Mouse (Mus musculus) kidney, embryonic 14.5 days (tissue): ENCODE measurements at regions not wholly inside any gene's neighbourhood (a gene's known extent, or its start where the extent isn't known, plus 50 kb on each side); places are given as distances from the start of the nearest gene placed in this dataset.

Experiments
- ATAC-seq: fragments of 200-750 bp; cut with Nextera tagmentation; 2 replicates; pipeline ENCODE4 v1.8.0; 2017; ENCODE audit warnings: moderate number of reproducible peaks, mild to moderate bottlenecking, moderate TSS enrichment, moderate library complexity; ENCODE audit not compliant: low FRiP score, low TSS enrichment
- H3K27ac ChIP-seq: fragments of 300-500 bp; sonication (generic); 2 replicates; pipeline ENCODE4 v1.5.1; 2014; ENCODE audit warnings: low read depth, mild to moderate bottlenecking, low read length, moderate library complexity, mixed read lengths
- H3K27me3 ChIP-seq: fragments of 300-500 bp; sonication (generic); 2 replicates; pipeline ENCODE4 v1.6.1; 2014; ENCODE audit warnings: mild to moderate bottlenecking, low read length; ENCODE audit not compliant: control insufficient read depth, insufficient read depth
- H3K36me3 ChIP-seq: fragments of 300-500 bp; sonication (generic); 2 replicates; pipeline ENCODE4 v1.6.1; 2014; ENCODE audit warnings: low read length, mixed read lengths; ENCODE audit not compliant: control insufficient read depth, insufficient read depth
- H3K4me1 ChIP-seq: fragments of 300-500 bp; sonication (generic); 2 replicates; pipeline ENCODE4 v1.6.1; 2014; ENCODE audit warnings: low read length, mixed read lengths; ENCODE audit not compliant: control insufficient read depth, insufficient read depth
- H3K4me2 ChIP-seq: fragments of 300-500 bp; sonication (generic); replicated peaks from 2 replicates; pipeline ENCODE4 v1.6.1; 2014; ENCODE audit warnings: low read depth, mild to moderate bottlenecking, low read length
- H3K4me3 ChIP-seq: fragments of 300-500 bp; sonication (generic); 2 replicates; pipeline ENCODE4 v1.5.1; 2014; ENCODE audit warnings: mild to moderate bottlenecking, low read length
- H3K9ac ChIP-seq: fragments of 300-500 bp; sonication (generic); 2 replicates; pipeline ENCODE4 v1.6.1; 2014; ENCODE audit warnings: low read depth, mild to moderate bottlenecking, low read length, moderate library complexity
- H3K9me3 ChIP-seq: fragments of 300-500 bp; sonication (generic); 2 replicates; pipeline ENCODE4 v1.6.1; 2016; ENCODE audit warnings: low read length; ENCODE audit not compliant: control insufficient read depth
- WGBS: fragments of 180-500 bp; shearing (Covaris S2); extraction: QIAGEN DNeasy Blood & Tissue Kit; methylation state at CpG from one replicate; pipeline ENCODE4 v1.1.7; 2014; 5-methylcytosine and 5-hydroxymethylcytosine counted together

DNA sequence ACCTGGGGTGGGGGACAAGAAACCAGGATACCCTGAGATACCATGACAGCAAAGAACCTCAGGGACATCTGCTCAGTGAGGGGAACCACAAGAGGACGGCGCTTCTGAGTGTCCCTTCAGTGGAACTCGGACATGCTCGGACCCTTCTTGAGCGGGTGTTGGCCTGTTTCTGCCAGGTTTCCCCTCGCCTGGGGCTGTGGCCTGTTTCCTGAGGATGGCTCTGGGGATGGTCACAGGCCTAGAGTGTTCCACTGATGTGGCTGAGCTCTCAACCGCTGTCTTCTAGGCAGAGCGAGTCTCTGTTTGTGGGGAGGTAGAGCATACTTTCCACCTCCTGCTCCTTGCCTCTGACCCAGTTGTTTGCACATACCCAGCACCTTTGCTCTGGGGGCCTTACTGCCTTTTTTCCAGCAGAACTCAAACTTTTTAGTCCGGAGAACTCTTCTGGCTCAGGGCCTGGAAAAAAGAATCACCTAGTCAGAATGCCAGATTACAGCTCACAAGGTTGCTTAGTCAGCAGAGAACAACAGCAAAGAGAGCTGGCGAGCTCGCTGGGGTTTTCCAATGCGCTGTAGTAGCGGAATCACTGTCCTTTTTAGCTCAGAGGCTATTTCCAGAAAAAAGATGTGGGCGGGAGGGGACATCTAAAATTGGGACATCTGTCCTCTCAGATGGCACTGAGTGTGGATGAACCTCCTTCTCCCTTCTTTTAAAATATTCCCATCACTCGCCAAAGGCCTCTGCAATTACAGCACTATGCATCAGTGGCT, 65.3 kb downstream of the Med10 start:
- H3K36me3 ChIP-seq = no peaks in the 10 kb centered on the region
- no peak for ATAC-seq
- no peak overlapping the region for H3K4me3 ChIP-seq
- 83% methylated on average over 15 of the region's 15 CpGs for WGBS
- H3K27me3 ChIP-seq = no peaks in the 10 kb centered on the region
- no peaks in the 10 kb centered on the region for H3K4me1 ChIP-seq
- no peak overlapping the region for H3K27ac ChIP-seq
- H3K4me2 ChIP-seq = no peak overlapping the region
- H3K9ac ChIP-seq = no peak overlapping the region
- no peaks in the 10 kb centered on the region for H3K9me3 ChIP-seq

DNA sequence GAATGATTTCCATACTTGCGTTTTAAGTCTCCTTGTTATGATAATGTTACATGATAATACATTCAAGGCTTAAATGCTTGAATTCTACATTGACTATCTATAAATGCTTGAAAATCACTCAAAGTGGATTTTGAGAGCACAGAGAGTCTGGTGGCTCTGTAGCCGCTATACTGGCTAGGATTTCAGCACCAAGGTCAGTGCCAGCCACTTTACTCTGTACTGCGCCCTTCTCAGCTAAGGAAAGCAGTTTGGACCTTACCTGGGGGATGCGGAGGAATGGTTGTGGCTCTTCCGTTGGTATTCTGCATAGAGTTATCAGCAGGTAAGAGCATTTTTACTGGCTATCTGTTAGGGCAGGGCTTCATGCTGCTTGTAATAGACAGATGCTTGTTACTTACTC, 94.3 kb downstream of the Med10 start:
- no peaks in the 10 kb centered on the region for H3K4me1 ChIP-seq
- H3K9me3 ChIP-seq = no peaks in the 10 kb centered on the region
- WGBS = 21% methylated on average over 5 of the region's 5 CpGs
- no peak overlapping the region for H3K27ac ChIP-seq
- H3K4me2 ChIP-seq = no peak overlapping the region
- no peaks in the 10 kb centered on the region for H3K36me3 ChIP-seq
- no peaks in the 10 kb centered on the region for H3K27me3 ChIP-seq
- no peak overlapping the region for H3K9ac ChIP-seq
- no peak for ATAC-seq
- no peak overlapping the region for H3K4me3 ChIP-seq

DNA sequence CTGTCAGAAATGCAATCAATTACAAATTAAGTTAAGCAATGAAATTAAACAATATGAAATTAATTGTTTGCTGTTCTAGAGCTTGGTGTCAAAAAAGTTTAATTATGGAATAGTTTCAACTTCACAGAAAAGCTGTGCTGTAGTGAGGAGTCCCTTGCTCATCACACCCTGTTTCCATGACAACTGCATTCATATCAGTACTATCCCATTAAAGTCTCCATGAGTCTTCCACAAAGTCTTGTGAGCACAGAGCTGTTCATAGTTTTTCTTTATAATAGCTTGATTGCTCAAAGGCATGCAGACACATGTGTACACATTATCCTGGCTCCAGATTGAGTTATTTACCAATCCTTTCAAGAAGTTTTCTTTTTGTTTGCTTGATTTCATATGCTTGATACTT, 98.9 kb downstream of the Med10 start:
- no peak overlapping the region for H3K27ac ChIP-seq
- no peaks in the 10 kb centered on the region for H3K9me3 ChIP-seq
- H3K4me3 ChIP-seq = no peak overlapping the region
- H3K4me1 ChIP-seq = no peaks in the 10 kb centered on the region
- no peak for ATAC-seq
- no peaks in the 10 kb centered on the region for H3K27me3 ChIP-seq
- H3K4me2 ChIP-seq = no peak overlapping the region
- no peak overlapping the region for H3K9ac ChIP-seq
- H3K36me3 ChIP-seq = no peaks in the 10 kb centered on the region

DNA sequence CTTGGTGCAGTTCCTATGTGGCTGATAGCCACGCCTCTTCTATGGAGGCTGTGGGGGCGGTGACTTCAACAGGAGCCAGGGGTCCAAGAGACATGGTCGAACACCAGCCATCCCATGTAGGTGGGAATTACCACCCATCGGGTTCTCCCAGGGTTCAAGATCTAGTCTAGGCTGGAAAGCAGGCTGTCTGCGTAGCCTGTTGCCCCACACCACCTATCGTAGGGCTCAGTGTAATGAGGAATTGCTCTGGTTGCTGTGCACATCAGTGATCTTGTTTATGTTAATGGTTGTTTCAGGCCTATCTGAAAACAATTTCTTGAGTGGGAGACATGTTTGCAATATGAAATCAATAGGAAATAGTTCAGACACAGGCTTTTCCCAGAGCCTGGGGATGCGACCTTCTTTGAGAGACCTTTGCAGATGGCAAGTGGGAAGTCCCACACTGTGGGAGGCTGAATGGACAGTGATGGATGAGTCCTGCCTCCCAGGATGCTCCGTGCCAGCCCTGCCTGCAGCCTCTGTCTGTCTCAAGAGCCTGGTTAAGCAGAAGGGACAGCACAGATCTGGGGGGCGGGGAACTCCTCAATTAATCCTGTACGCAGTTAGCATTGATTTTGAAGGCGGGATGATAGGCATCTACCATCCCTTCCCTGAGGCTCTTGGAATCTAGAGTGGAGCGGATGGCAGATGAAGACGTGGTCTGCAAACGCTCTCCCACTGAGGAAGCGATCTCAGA, 104.8 kb downstream of the Med10 start:
- Histone ChIP-seq H3K27me3 (no peaks in the 10 kb centered on the region), H3K4me3 (no peak overlapping the region), H3K9ac (no peak overlapping the region), H3K36me3 (no peaks in the 10 kb centered on the region), H3K4me1 (no peaks in the 10 kb centered on the region), H3K27ac (no peak overlapping the region), H3K9me3 (no peaks in the 10 kb centered on the region), H3K4me2 (no peak overlapping the region)
- no peak for ATAC-seq
- 65% methylated on average over 15 of the region's 15 CpGs for WGBS

DNA sequence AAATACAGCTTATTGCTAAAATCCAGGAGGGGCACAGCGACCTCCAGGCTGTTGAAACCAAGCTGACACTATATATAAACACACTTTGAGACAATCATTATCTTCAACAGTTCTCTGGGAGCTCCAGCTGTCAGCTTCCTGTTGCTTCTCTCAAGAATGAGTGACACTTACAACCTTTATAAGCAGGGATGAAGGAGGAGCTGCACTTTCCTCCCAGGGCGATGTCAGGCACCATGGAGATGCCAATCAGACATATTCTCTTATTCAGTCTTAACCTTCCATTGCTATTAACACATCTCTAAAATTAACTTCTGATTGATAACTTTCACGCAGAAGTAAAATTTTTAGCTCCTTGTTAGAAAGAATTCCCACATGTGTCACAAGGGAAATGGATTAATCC, 113.6 kb downstream of the Med10 start:
- no peak overlapping the region for H3K4me2 ChIP-seq
- H3K27ac ChIP-seq = no peak overlapping the region
- no peak overlapping the region for H3K9ac ChIP-seq
- WGBS = 78% methylated on average over 3 of the region's 3 CpGs
- no peaks in the 10 kb centered on the region for H3K4me1 ChIP-seq
- 0 out of 2 replicates have a peak, but pooled peaks cover 2% of the 10 kb centered on the region for H3K9me3 ChIP-seq
- no peaks in the 10 kb centered on the region for H3K36me3 ChIP-seq
- H3K27me3 ChIP-seq = no peaks in the 10 kb centered on the region
- H3K4me3 ChIP-seq = no peak overlapping the region
- ATAC-seq = no peak

DNA sequence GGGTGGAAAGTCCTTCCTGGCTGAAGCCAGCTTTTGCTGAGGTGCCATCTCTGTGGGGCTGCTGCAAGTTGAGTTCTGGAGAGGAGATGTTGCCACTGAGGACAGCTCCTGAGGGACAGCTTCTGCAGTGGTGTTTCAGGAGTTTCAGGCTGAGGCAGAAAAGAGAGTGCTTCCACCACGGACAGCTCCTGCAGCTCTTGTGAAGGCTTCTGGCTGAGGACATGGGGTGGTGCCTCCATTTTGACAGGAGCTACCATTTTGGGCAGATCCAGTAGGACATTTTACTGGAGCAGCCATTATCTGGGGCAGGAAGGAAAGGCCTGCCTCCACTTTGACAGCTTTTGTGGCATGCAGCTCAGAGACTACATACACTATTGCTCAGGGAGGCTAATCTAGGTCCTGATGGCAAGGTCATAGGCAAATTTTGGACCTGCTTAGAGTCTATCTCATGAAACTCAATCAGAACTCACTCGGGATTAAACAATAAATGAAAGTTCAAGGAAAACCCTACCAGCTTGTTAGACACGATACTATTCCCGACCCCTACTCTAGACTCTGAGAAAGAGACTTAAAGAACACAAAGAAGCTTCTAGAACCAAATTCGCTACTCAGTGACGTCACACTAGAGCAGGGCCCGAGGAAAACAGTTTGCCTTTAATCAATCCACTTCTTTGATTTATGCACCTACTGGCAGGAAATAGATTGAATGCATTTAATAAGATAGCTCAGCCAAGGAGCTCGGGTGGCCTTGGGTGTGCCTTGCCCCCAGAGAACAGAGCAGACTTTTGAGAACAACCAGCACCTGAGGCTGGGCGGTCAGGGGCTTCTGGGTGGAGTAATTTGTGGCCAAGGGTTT, 130.7 kb downstream of the Med10 start:
- Histone ChIP-seq H3K4me3 (no peak overlapping the region), H3K9me3 (no peaks in the 10 kb centered on the region), H3K4me2 (no peak overlapping the region), H3K36me3 (no peaks in the 10 kb centered on the region), H3K9ac (no peak overlapping the region), H3K4me1 (no peaks in the 10 kb centered on the region), H3K27me3 (no peaks in the 10 kb centered on the region), H3K27ac (no peak overlapping the region)
- whole genome bisulfite sequencing = 80% methylated on average over 9 of the region's 9 CpGs
- ATAC-seq = no peak

DNA sequence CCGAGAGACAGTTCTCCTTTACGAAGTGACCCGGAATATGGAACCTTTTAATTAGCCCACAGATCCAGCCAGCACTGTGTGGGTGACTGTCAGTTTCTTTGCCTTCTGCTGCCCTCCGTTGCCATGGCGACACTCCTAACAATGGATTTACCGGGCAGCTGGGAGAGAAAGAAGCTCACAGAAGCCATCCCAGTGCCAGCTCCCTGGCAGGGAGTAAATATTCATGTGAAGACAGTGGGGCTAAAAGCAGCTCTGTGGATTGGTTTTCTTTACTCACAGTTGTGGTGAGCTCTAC, 131.3 kb downstream of the Med10 start:
- Histone ChIP-seq H3K9ac (no peak overlapping the region), H3K27me3 (no peaks in the 10 kb centered on the region), H3K4me2 (no peak overlapping the region), H3K4me1 (no peaks in the 10 kb centered on the region), H3K9me3 (no peaks in the 10 kb centered on the region), H3K36me3 (no peaks in the 10 kb centered on the region), H3K27ac (no peak overlapping the region), H3K4me3 (no peak overlapping the region)
- ATAC-seq = no peak
- WGBS = 73% methylated on average over 6 of the region's 6 CpGs

DNA sequence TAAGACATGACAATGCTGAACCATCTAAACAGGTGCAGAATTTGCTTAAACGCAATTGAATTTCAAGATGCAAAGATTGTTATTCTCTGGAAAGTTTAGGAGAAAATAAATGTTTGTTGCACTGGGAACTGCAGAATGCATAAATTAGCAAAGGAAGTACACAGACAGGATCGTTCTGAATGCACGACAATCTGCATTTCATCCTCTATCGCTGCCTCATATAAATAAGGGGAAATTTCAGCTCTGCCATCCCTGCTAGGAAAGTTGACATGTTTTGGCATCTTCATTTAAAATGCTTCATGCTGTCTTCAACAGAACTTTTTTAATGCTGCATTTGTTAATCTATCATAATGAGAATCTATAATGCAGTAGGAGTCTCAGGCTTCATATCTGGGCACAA, 137.6 kb downstream of the Med10 start:
- H3K9me3 ChIP-seq = no peaks in the 10 kb centered on the region

DNA sequence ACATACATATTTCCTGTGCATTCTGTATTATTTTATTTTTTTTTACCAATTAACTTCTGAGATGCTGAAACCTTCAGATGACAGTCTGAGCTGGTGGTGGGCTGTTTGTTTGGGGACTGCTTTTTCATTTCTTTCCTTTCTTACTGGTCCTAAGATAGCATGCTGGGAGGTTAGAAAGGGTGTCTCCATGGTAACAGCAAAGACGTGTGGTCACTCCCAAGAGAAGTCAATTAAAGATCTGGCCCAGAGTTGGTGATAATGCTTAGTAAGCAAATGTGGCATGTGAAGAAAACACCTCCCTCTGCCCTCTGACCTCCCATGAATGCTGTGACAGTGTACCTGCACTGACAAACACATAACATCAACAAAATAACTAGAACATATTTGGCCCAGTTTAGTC, 142.5 kb downstream of the Med10 start:
- Histone ChIP-seq H3K36me3 (no peaks in the 10 kb centered on the region), H3K4me1 (no peaks in the 10 kb centered on the region), H3K9ac (no peak overlapping the region), H3K4me2 (no peak overlapping the region), H3K4me3 (no peak overlapping the region), H3K9me3 (no peaks in the 10 kb centered on the region), H3K27ac (no peak overlapping the region), H3K27me3 (no peaks in the 10 kb centered on the region)
- ATAC-seq = no peak
- WGBS = 8% methylated on average over 1 of the region's 1 CpGs

More for the DNA sequence above, 137.6 kb downstream of the Med10 start:
- Histone ChIP-seq H3K9ac (no peak overlapping the region), H3K27me3 (no peaks in the 10 kb centered on the region), H3K27ac (no peak overlapping the region), H3K36me3 (no peaks in the 10 kb centered on the region), H3K4me1 (no peaks in the 10 kb centered on the region), H3K4me3 (no peak overlapping the region), H3K4me2 (no peak overlapping the region)
- WGBS = 91% methylated on average over 4 of the region's 4 CpGs
- ATAC-seq = no peak
